Mouse (Mus musculus) layer of hippocampus, postnatal 14 days (tissue): ENCODE results near the gene Olfr774. TPM values are rescaled to one million over a fixed set of nuclear protein-coding genes. Genes with fewer than 3 reads are reported as not detected.
"Not testable (repeated sequence)": the region's sequence is repeated elsewhere in the genome, so short reads cannot be mapped to it uniquely, and the experiment has no call there.

Experiments
- DNase-seq, 2 experiments: peaks; one replicate each; pipeline ENCODE4 v3.0.0; 2021 to 2022; ENCODE audit warnings: low spot score in 2 of 2, mixed read lengths in 1 of 2
- long read RNA-seq, 2 experiments: library from polyadenylated mRNA; stranded (forward); transcript quantifications; one replicate each; pipeline ENCODE4 v2.0.0; 2021
- total RNA-seq, 2 experiments: library from RNA; stranded (reverse); gene quantifications; 2 replicates each; pipeline ENCODE4 v1.2.3; 2021

Gene Olfr774
- total RNA-seq: not detected
- long read RNA-seq, experiment 1: 0 reads
- long read RNA-seq, experiment 2: 0 reads

DNA sequence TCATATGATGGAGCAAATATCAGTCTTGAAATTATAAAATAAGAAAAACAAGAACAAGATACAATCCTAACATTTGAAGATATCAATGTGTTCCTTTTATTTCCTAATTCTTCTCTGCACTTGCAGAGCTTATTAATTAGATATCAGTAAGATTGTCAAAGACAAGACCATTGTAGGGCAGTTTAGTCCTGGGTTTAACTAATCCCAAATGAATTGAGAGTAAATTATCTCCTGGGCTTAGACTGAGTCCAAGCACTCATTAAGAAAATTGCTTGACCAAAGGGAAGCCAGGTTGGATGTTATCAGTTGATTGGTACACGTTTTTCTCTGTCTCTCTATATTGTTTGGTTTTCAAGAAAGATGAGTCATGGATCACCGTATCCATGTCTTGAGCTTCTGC lies at the start of gene Olfr774:
TSS of gene Olfr774 (plus strand) at position 301 of the 400 bp plus-strand sequence.
- no peak for DNase-seq

DNA sequence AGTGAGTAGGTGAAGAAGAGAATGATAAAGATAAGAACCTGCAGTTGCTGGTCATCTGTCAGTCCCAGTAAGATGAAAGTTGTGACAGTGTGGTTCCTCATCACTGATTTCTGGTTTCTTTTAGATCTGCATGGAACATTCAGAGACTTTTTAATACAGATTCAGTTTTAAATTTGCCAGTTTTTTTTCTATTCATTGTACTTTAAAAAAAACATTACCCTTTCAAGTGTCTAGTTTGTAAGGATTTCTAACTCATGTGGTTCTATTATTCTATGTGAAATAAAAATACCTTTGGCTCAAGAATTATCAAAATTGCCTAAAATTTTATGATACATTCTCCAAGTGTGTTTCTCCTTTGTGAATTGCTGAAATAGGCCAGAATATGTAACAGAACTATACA lies 48.7 kb upstream of the Olfr774 start, which contains the start of gene Olfr773:
TSS of gene Olfr773 (minus strand) at position 101 of the 400 bp plus-strand sequence.
- DNase-seq: not testable (repeated sequence)

DNA sequence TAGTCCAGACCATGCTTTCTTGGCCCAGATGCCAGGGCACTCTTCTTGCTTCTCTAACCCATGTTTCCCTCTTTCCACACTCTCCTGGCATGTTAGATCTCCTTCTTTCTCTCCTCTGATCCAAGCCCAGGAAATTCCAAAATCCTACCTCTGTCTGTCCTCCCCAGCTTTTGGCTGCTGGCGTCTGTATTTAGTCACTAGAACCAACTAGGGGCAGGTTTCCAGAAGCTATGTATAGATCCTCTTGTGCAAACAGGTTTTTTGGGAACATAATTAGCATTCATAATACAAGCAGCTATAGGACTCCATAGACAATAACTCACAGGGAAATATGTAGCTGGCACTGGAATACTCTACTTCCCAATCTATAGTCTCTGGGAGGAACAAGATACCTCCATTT lies 5.3 kb upstream of the Olfr774 start:
- no peak for DNase-seq

DNA sequence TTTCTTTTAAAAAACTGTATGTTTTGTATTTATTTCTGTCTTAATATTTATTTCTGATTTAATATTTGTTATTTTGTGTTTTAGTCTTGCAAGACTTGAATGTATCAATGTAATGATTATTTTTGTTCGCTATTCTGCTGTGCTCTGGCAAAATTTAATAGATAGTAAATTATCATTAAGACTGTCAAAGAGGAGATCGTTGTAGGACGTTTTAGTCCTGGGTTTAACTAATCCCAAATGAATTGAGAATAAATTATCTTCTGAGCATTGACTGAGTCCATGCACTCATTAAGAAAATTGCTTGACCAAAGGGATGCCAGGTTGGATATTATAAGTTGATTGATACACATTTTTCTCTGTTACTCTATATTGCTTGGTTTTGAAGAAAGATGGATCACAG lies 12.1 kb downstream of the Olfr774 start, which contains the start of gene Olfr775:
TSS of gene Olfr775 (plus strand) at position 301 of the 400 bp plus-strand sequence.
- DNase-seq: no peak

DNA sequence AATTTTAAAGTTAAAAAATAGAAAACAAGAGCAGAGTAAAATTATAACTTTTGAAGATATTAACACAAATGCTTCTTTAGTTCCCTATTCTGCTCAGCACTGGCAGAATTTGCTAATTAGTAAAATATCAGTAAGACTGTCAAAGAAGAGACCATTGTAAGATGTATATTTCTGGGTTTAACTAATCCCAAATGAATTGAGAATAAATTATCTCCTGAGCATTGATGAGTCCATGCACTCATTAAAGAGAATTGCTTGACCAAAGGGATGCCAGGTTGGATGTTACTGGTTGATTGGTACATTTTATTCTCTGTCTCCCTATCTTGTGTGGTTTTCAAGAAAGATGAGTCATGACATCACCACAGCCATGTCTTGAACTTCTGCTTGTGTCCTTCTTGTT lies 22.8 kb downstream of the Olfr774 start, which contains the start of gene Olfr776:
TSS of gene Olfr776 (plus strand) at position 301 of the 400 bp plus-strand sequence.
- DNase-seq: no peak

DNA sequence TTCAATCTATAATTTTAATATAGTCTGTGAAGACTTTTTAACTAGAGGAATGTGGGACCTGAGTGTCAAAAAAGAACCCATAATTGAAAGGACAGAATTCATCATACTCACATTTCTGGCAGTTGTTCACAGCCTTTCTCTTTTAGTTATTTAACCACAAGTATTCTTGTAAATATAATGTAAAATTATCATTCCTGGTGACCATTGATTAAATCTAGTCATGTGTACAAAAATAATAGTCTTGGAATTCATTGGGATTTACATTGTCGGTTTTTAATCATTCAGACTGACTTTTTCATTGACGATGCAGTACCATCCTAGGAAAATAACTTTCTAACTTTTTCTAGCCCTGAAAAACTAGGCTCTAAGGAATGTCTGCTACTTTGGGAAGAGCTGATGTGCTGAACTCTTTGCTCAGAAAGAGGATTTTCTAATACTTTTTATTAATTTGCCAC lies 35.1 kb downstream of the Olfr774 start, which contains the start of gene Olfr777:
TSS of gene Olfr777 (minus strand) at position 405 of the 455 bp plus-strand sequence.
- DNase-seq: no peak

Other genes starting within 250 kb of the Olfr774 start
- not detected for gene Olfr9, start 246.8 kb upstream of the Olfr774 start, total RNA-seq
- gene Olfr763, start 225.4 kb upstream of the Olfr774 start, total RNA-seq: not detected
- not detected for gene Olfr764-ps1, start 196.3 kb upstream of the Olfr774 start, total RNA-seq
- not detected for gene Olfr765, start 186.2 kb upstream of the Olfr774 start, total RNA-seq
- gene Olfr766-ps1, start 167.2 kb upstream of the Olfr774 start, total RNA-seq: not detected
- not detected for gene Olfr767, start 153.3 kb upstream of the Olfr774 start, total RNA-seq
- gene Olfr768, start 136.8 kb upstream of the Olfr774 start, total RNA-seq: not detected
- gene Olfr769, start 118.3 kb upstream of the Olfr774 start, total RNA-seq: not detected
- gene Olfr770, start 97.2 kb upstream of the Olfr774 start, total RNA-seq: not detected
- gene Olfr771, start 71.5 kb upstream of the Olfr774 start, total RNA-seq: not detected
- not detected for gene Olfr772, start 58.3 kb upstream of the Olfr774 start, total RNA-seq
- not detected for gene Olfr773, start 48.8 kb upstream of the Olfr774 start, total RNA-seq
- gene Olfr775, start 12.2 kb downstream of the Olfr774 start, total RNA-seq: not detected
- gene Olfr776, start 22.9 kb downstream of the Olfr774 start, total RNA-seq: not detected
- not detected for gene Olfr777, start 35.3 kb downstream of the Olfr774 start, total RNA-seq
- not detected for gene Olfr780, start 81.9 kb downstream of the Olfr774 start, total RNA-seq
- not detected for gene Olfr781, start 92.7 kb downstream of the Olfr774 start, total RNA-seq
- gene Olfr782, start 112.6 kb downstream of the Olfr774 start, total RNA-seq: not detected
- under 1 TPM in 1 of 2 experiments, not detected in 1; 0.14 TPM for gene Olfr784, start 147.9 kb downstream of the Olfr774 start, total RNA-seq
- not detected for gene Olfr785, start 169.2 kb downstream of the Olfr774 start, total RNA-seq
- gene Olfr786, start 191.1 kb downstream of the Olfr774 start, total RNA-seq: not detected
- gene Olfr787, start 225.7 kb downstream of the Olfr774 start, total RNA-seq: not detected
- gene Olfr788, start 234.8 kb downstream of the Olfr774 start, total RNA-seq: not detected
- not detected for gene Olfr789, start 248.5 kb downstream of the Olfr774 start, total RNA-seq